Mouse (Mus musculus) brain, embryonic 14.5 days (tissue): ENCODE measurements around the gene Slc25a43. TPM values are rescaled to one million over a fixed set of nuclear protein-coding genes. Genes with fewer than 3 reads are reported as not detected.

Experiments
- DNase-seq: peaks from one replicate; pipeline ENCODE4 v3.0.0-alpha.2; 2011; ENCODE audit warnings: low read depth
- CTCF ChIP-seq: fragments of 200-500 bp; IDR thresholded peaks from 2 replicates; pipeline ENCODE4 v1.5.1; 2012; ENCODE audit warnings: inconsistent platforms, mild to moderate bottlenecking, moderate library complexity, borderline replicate concordance; ENCODE audit not compliant: insufficient read depth, insufficient read length; ENCODE audit errors: extremely low read depth
- POLR2A ChIP-seq: fragments of 200-500 bp; IDR thresholded peaks from 2 replicates; pipeline ENCODE4 v1.6.1; 2012; ENCODE audit warnings: mild to moderate bottlenecking, inconsistent platforms, borderline replicate concordance; ENCODE audit not compliant: poor library complexity, insufficient read depth, insufficient read length, severe bottlenecking; ENCODE audit errors: extremely low read depth
- polyA plus RNA-seq: library from polyadenylated mRNA; depleted of rRNA; stranded (reverse); fragments of >200 nt; gene quantifications from 2 replicates; pipeline ENCODE4 v1.2.3, GENCODE M21; 2012; rRNA removed

The Slc25a43 gene
- 0.66 and 0.89 TPM in 2 replicates for polyA plus RNA-seq

- DNase-seq, result no peak
- no peak for TF ChIP-seq POLR2A
- no peak for TF ChIP-seq CTCF
These were observed at the start of gene Slc25a43 for GRCm38 (mm10) chrX:36743503-36744101. Slc25a43 (plus strand) TSS chrX:36743659.

- TF ChIP-seq POLR2A (no peak), CTCF (no peak)
- DNase-seq, result peak; percentile 62
These were observed 3.1 kb upstream of the Slc25a43 start for GRCm38 (mm10) chrX:36740124-36740951.

- no peak for TF ChIP-seq POLR2A
- TF ChIP-seq CTCF, result no peak
- DNase-seq, result peak; percentile 55
These were observed 2.2 kb upstream of the Slc25a43 start for GRCm38 (mm10) chrX:36741278-36741677.

GRCm38 (mm10) chrX:36742744-36743143 is 715 bp upstream of the Slc25a43 start:
- no peak for TF ChIP-seq CTCF
- TF ChIP-seq POLR2A, result no peak
- DNase-seq, result no peak

- peak; percentile 40 for DNase-seq
- TF ChIP-seq POLR2A, result no peak
- no peak for TF ChIP-seq CTCF
These were observed 1.3 kb downstream of the Slc25a43 start for GRCm38 (mm10) chrX:36744735-36745134.

GRCm38 (mm10) chrX:36745333-36745732 is 1.9 kb downstream of the Slc25a43 start:
- no peak for DNase-seq
- TF ChIP-seq POLR2A, result no peak
- no peak for TF ChIP-seq CTCF

GRCm38 (mm10) chrX:36746789-36747188 is 3.3 kb downstream of the Slc25a43 start:
- no peak for DNase-seq
- TF ChIP-seq POLR2A (no peak), CTCF (no peak)

- no peak for TF ChIP-seq POLR2A
- no peak for TF ChIP-seq CTCF
- DNase-seq, result no peak
These were observed 5.1 kb downstream of the Slc25a43 start for GRCm38 (mm10) chrX:36748573-36748972.

GRCm38 (mm10) chrX:36749281-36749785 is 5.9 kb downstream of the Slc25a43 start:
- DNase-seq, result no peak
- TF ChIP-seq CTCF (no peak), POLR2A (no peak)

- DNase-seq, result no peak
- TF ChIP-seq CTCF, result no peak
- TF ChIP-seq POLR2A, result no peak
These were observed 7.1 kb downstream of the Slc25a43 start for GRCm38 (mm10) chrX:36750591-36750990.

GRCm38 (mm10) chrX:36752586-36752985 is 9.1 kb downstream of the Slc25a43 start:
- no peak for DNase-seq
- TF ChIP-seq CTCF (no peak), POLR2A (no peak)

- TF ChIP-seq CTCF, result no peak
- TF ChIP-seq POLR2A, result no peak
- DNase-seq, result no peak
These were observed 14.5 kb downstream of the Slc25a43 start for GRCm38 (mm10) chrX:36757796-36758472.
